Mouse (Mus musculus): ENCODE data around the gene Cdh4.

- no peak for TF ChIP-seq GATA1 (IDR thresholded peaks at IDR 0.05; ENCODE audit: borderline replicate concordance, low read length)
- TF ChIP-seq CTCF (IDR thresholded peaks at IDR 0.05; ENCODE audit: low read depth, low read length): no peak
- no peak for TF ChIP-seq TAL1 (conservative IDR thresholded peaks at IDR 0.05; ENCODE audit: low read depth, low read length)
- no peak for TF ChIP-seq POLR2AphosphoS5 (IDR thresholded peaks at IDR 0.05; ENCODE audit: insufficient replicate concordance, low read depth, low read length)
- TF ChIP-seq GATA2 (IDR thresholded peaks at IDR 0.05; ENCODE audit: borderline replicate concordance, low read depth, low read length): no peak
Measured at GRCm38 (mm10) chr2:179754776-179755175, 312.5 kb downstream of the Cdh4 start.
